Mouse (Mus musculus): ENCODE measurements around the gene Cspg4.

The Cspg4 gene

GRCm38 (mm10) chr9:56864832-56865231 is at the start of gene Cspg4:
Gene Cspg4 (plus strand): TSS chr9:56865033.
- no peak for DNase-seq (ENCODE audit: low spot score)

DNA sequence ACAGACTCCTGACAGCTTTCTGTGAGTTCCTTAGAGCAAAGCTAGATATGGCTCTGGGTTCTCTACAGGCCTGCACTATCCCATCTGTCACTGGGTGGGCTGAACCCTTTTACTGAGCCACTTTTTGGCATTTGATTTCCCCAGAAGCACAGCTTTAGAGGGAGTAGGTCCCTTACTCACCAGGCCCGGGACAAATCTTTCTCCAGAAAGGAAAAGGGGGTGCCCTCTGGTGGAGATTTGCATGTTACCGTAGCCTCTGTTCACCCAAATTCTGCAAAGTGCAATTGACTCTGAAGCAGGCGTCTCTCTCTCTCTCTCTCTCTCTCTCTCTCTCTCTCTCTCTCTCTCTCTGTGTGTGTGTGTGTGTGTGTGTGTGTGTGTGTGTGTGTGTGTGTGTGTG is 39.9 kb upstream of the Cspg4 start:
- DNase-seq (ENCODE audit: low spot score): peak; percentile 36

- DNase-seq (ENCODE audit: low spot score): no peak
Observed at GRCm38 (mm10) chr9:56825476-56826213, 39.2 kb upstream of the Cspg4 start.

DNA sequence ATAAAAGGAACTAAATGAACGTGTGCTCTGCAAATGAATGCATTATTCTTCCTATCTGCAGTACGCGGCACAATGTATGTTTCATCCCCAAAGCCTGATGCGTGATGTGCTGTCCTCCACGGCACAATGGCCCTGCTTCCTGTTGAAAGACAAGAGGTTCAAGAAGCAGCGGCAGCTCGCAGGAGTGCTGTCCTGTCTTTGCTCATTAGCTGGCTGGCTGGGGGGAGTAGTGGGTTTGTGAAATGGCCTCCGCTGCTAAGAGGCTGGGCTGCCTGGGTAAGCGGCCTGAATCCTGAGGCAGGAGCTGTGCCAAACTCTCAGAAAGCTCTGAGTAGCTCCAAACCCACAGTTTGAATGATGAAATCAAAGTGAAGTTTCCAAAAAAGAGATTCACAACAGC is 36.7 kb upstream of the Cspg4 start:
- DNase-seq (ENCODE audit: low spot score): no peak

GRCm38 (mm10) chr9:56828841-56829240 is 36.0 kb upstream of the Cspg4 start:
- no peak for DNase-seq (ENCODE audit: low spot score)

GRCm38 (mm10) chr9:56830162-56830561 is 34.7 kb upstream of the Cspg4 start:
- no peak for DNase-seq (ENCODE audit: low spot score)

GRCm38 (mm10) chr9:56831904-56832303 is 32.9 kb upstream of the Cspg4 start:
- no peak for DNase-seq (ENCODE audit: low spot score)

DNA sequence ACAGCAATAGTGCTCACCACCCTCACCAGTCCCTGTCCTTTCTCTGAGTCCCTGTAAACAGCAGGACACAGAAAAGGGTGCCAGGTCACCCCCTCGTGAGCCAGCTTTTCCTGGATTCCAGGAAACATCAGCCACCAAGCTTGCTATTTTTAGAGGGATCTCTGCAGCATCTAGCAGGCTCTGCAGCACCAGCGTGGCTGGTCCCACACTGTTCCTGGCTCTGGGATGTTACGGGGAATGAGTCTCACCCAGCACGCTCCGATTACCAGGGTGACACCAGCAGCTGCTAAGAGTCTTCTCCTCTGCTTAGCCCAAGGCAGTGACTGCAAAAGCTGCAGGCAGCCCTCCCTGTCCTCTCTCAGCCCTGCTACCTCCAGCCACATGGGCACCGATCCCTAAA is 31.9 kb upstream of the Cspg4 start:
- DNase-seq (ENCODE audit: low spot score): no peak

DNA sequence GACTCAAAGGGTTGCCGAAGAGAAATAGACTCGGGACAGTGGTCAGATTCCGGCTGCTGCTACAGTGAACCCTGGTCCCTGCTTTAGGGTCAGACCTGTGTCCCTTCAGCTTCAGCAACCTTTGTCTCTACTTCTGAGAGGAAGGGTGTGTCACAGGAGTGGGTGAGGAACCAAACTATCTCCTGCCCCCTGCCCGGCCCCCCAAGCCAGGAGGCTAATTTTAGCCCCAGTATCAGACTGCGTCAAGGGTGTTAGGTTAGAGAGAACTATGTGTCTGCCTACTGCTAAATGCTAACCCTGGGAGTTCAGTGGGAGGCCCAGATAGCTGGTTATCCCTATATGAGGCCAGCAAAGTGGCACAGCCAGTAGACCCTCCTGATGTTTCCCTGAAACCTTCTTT is 29.7 kb upstream of the Cspg4 start:
- no peak for DNase-seq (ENCODE audit: low spot score)

DNA sequence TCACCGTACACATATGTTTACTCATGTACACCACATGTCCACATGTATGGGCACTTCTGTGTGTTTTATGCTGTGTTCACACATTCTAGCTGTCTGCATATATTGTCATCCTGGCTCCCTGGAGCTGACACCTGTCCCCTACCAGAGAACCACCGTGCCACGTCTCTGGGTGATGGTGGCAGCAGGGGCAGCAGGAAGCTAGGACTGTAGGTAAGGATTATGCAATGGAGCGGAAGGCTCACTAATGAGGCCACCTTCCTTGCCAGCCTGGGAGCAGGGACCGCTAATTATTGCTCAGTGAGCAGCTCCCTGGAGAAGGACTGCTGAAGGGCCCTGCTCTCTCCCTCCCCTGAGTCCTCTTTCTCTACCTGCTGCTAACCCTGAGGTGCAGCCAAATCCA is 24.1 kb upstream of the Cspg4 start:
- DNase-seq (ENCODE audit: low spot score): no peak

DNA sequence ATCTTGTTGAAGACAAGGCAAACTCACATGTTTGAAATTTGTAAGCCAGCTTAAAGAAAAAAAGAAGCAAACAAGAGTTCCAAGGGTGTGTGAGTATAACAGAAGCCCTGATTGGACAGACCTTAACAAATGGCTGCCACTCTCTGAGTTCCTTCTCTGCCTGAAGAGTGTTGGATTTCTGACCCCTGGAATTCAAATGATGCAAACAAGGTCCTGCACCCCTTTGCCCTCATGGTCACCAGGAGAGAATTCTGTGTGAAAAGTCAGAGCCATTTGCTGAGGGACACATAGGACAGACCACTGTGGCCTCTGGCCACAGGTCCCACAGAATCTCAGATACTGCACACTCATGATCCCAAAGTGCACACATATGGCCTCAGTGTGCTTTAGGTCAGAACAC is 23.0 kb upstream of the Cspg4 start:
- DNase-seq (ENCODE audit: low spot score): no peak

DNA sequence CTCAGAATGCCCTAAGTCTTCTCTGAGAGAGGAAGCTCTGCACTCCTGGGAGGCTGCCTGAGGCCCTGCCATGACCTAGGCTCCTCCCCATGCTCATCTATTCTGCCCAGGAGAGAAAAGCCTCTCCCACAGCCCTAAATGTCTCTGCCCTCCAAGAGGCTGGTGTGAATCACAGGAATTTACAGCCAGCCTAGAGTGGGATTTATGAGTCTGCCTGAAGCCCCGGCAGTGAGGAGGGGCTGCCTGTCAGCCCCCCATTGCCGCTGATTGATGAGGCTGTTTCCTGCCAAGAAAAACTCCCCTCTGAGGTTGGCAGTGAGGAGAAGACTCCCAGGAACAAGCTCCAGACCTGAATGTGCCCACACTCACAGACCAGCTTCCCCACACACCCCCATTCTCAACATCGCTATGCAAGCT is 22.5 kb upstream of the Cspg4 start:
- no peak for DNase-seq (ENCODE audit: low spot score)

GRCm38 (mm10) chr9:56843679-56844188 is 21.1 kb upstream of the Cspg4 start:
- peak; percentile 81 for DNase-seq (ENCODE audit: low spot score)

GRCm38 (mm10) chr9:56844644-56845043 is 20.2 kb upstream of the Cspg4 start:
- no peak for DNase-seq (ENCODE audit: low spot score)

- DNase-seq (ENCODE audit: low spot score): peak; percentile 64
Observed at GRCm38 (mm10) chr9:56847523-56847922, 17.3 kb upstream of the Cspg4 start.

- peak; percentile 79 for DNase-seq (ENCODE audit: low spot score)
Observed at GRCm38 (mm10) chr9:56850128-56850904, 14.5 kb upstream of the Cspg4 start.

- no peak for DNase-seq (ENCODE audit: low spot score)
Observed at GRCm38 (mm10) chr9:56850905-56851252, 14.0 kb upstream of the Cspg4 start.

GRCm38 (mm10) chr9:56851778-56852177 is 13.1 kb upstream of the Cspg4 start:
- peak; percentile 39 for DNase-seq (ENCODE audit: low spot score)

DNA sequence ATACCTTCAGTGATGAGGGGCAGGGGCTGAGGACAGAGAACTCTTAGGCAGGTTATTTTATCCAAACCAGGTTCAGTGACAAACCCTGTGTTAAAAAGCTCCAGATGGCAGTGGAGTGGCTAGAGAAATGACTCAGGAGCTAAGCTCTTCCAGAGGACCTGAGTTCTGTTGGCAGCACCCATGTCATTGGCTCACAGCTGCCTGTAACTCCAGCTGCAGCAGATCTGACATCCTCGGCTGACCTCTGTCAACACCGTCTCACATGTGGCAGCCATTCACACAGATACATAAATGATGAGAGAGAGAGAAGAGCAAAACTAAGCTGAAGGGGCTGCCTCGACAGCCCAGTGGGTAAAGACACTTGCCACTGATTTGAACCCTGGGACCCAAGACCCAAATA is 7.4 kb upstream of the Cspg4 start:
- DNase-seq (ENCODE audit: low spot score): peak; percentile 40

DNA sequence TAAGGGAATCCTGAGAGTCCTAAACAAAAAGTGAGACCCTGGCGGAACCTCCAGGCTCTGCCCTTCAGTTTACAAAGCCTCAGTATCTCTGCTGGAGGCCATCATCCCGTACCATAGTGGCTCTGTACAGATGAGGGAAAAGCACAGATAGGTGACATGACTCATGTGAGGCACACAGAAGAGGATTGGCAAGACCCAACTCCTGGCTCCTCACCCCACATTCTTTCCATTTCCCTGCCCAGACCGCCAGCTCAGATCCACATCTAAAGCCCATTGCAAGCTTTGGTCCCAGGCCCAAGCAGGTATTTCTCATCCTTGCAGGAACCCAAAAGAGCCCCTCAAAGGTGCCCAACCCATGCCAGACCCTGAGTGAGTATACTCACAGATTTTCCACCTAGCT is 4.8 kb upstream of the Cspg4 start:
- DNase-seq (ENCODE audit: low spot score): no peak

DNA sequence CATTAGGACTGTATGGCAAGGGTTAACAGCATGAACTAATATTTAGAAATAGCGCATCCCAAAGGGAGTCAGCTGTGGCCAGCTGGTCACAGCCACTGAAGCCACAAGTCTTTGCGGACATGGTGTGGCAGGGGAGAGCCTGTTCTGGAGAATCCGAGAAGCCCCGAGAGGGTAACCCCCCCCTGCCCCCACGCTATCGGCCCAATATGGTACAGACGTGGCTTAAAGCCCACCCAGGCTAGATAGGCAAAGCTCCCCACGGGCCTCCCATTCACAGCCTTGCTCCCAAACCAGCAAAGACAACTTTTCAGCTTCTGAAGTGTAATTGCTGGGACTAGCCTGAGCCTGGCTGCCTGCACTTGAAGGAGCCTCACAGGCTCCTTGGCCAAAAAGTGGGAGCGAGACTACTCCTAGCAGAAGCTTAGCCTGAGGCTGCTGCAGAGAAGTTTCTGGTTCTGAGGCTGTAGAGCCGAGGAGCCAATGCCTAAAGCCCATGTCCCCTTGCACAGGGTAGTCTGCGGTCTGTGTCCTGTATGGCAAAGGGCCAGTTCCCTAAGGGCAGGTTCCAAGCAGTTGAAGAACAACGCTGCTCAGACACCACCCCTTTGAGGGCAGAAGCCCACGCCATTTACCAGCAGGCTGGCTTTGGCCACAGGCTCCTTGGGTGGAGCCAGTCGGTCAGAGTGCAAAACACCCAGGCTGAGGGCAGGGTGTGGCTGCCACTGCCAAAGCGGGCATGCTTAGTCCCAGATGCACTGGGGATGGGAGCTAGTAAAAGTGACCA is 4.2 kb upstream of the Cspg4 start:
- peak; percentile 72 for DNase-seq (ENCODE audit: low spot score)

GRCm38 (mm10) chr9:56862863-56863262 is 2.0 kb upstream of the Cspg4 start:
- DNase-seq (ENCODE audit: low spot score): no peak

All from adipocyte (in vitro differentiated cells).